Mouse (Mus musculus) MEL (cell line): ENCODE measurements around the gene Kcnj9. TPM values are rescaled to one million over a fixed set of nuclear protein-coding genes. Genes with fewer than 3 reads are reported as not detected.

ENCODE experiments used
- DNase-seq: peaks from one replicate; pipeline ENCODE4 v3.0.0; 2011; ENCODE audit warnings: low read depth, low spot score
- H3K27ac ChIP-seq: 2 replicates; pipeline ENCODE4 v1.5.1; 2012; ENCODE audit warnings: low read depth, mild to moderate bottlenecking, control low read depth, low read length, moderate library complexity; ENCODE audit not compliant: control insufficient read depth
- H3K27me3 ChIP-seq, 2 experiments: fragments of 150-350 bp in 1 of 2; sonication (generic) in 1 of 2; 2 replicates each; pipeline ENCODE4 v1.6.1; 2012; ENCODE audit warnings: low read length in 2 of 2, mild to moderate bottlenecking in 2 of 2, improper control_type of control experiment in 1 of 2, moderate library complexity in 1 of 2; ENCODE audit not compliant: insufficient read depth in 2 of 2, control insufficient read depth in 1 of 2
- H3K36me3 ChIP-seq, 2 experiments: 2 replicates each; pipeline ENCODE4 v1.6.1; 2012 to 2014; ENCODE audit warnings: low read length in 2 of 2, improper control_type of control experiment in 1 of 2, inconsistent platforms in 1 of 2, mild to moderate bottlenecking in 1 of 2; ENCODE audit not compliant: insufficient read depth in 2 of 2, control insufficient read depth in 1 of 2
- H3K4me1 ChIP-seq, 2 experiments: fragments of 150-350 bp in 1 of 2; sonication (generic) in 1 of 2; 2 replicates each; pipeline ENCODE4 v1.6.1; 2012; ENCODE audit warnings: low read length in 2 of 2, improper control_type of control experiment in 1 of 2, mild to moderate bottlenecking in 1 of 2; ENCODE audit not compliant: insufficient read depth in 2 of 2, control insufficient read depth in 1 of 2
- H3K4me3 ChIP-seq, 2 experiments: fragments of 150-350 bp in 1 of 2; sonication (generic) in 1 of 2; 2 replicates each; pipeline ENCODE4 v1.5.1; 2012; ENCODE audit warnings: low read depth in 2 of 2, low read length in 2 of 2, mild to moderate bottlenecking in 2 of 2, moderate library complexity in 2 of 2, control low read depth in 1 of 2, improper control_type of control experiment in 1 of 2; ENCODE audit not compliant: control insufficient read depth in 1 of 2, insufficient read depth in 1 of 2
- H3K79me2 ChIP-seq: 2 replicates; pipeline ENCODE4 v1.6.1; 2012; ENCODE audit warnings: mild to moderate bottlenecking, low read length, moderate library complexity; ENCODE audit not compliant: control insufficient read depth, poor library complexity, insufficient read depth
- H3K9ac ChIP-seq: 2 replicates; pipeline ENCODE4 v1.6.1; 2012; ENCODE audit warnings: low read depth, mild to moderate bottlenecking, control low read depth, low read length, moderate library complexity; ENCODE audit not compliant: control insufficient read depth, poor library complexity, severe bottlenecking
- H3K9me3 ChIP-seq: fragments of 150-350 bp; sonication (generic); replicated peaks from 2 replicates; pipeline ENCODE4 v1.6.1; 2012; ENCODE audit warnings: mild to moderate bottlenecking, low read length, improper control_type of control experiment, moderate library complexity; ENCODE audit not compliant: insufficient read depth
- BHLHE40 ChIP-seq: IDR thresholded peaks from 2 replicates; pipeline ENCODE4 v1.6.1; 2012; ENCODE audit warnings: low read depth, mild to moderate bottlenecking, inconsistent platforms, low read length, improper control_type of control experiment, borderline replicate concordance
- CHD2 ChIP-seq: IDR thresholded peaks from 2 replicates; pipeline ENCODE4 v1.6.1; 2011; ENCODE audit warnings: low read length, improper control_type of control experiment
- CTCF ChIP-seq, 3 experiments: IDR thresholded peaks in 2 of 3; conservative IDR thresholded peaks in 1 of 3; 2 replicates each; pipeline ENCODE4 v1.5.1; 2011 to 2012; ENCODE audit warnings: low read length in 3 of 3, low read depth in 2 of 3, mild to moderate bottlenecking in 2 of 3, improper control_type of control experiment in 1 of 3, inconsistent platforms in 1 of 3, mixed read lengths in 1 of 3, moderate library complexity in 1 of 3; ENCODE audit not compliant: control insufficient read depth in 1 of 3, insufficient read depth in 1 of 3, poor library complexity in 1 of 3, severe bottlenecking in 1 of 3
- E2F4 ChIP-seq: IDR thresholded peaks from 2 replicates; pipeline ENCODE4 v1.6.1; 2011; ENCODE audit warnings: low read depth, low read length, improper control_type of control experiment, borderline replicate concordance
- ELF1 ChIP-seq: IDR thresholded peaks from 2 replicates; pipeline ENCODE4 v1.6.1; 2014; ENCODE audit warnings: low read depth, mild to moderate bottlenecking, inconsistent platforms, low read length, improper control_type of control experiment, moderate library complexity
- ETS1 ChIP-seq: IDR thresholded peaks from 2 replicates; pipeline ENCODE4 v1.6.1; 2012; ENCODE audit warnings: low read depth, mild to moderate bottlenecking, inconsistent platforms, low read length, improper control_type of control experiment, moderate library complexity
- GABPA ChIP-seq: IDR thresholded peaks from 2 replicates; pipeline ENCODE4 v1.6.1; 2012; ENCODE audit warnings: low read depth, mild to moderate bottlenecking, inconsistent platforms, low read length, improper control_type of control experiment, moderate library complexity
- HCFC1 ChIP-seq: IDR thresholded peaks from 2 replicates; pipeline ENCODE4 v1.6.1; 2012; ENCODE audit warnings: low read depth, mild to moderate bottlenecking, inconsistent platforms, low read length, improper control_type of control experiment, moderate library complexity
- KAT2A ChIP-seq: conservative IDR thresholded peaks from 2 replicates; pipeline ENCODE4 v1.6.1; 2012; ENCODE audit warnings: low read depth, low read length, improper control_type of control experiment, inconsistent platforms
- MAZ ChIP-seq: IDR thresholded peaks from 2 replicates; pipeline ENCODE4 v1.6.1; 2012; ENCODE audit warnings: low read depth, mild to moderate bottlenecking, inconsistent platforms, low read length, improper control_type of control experiment
- MXI1 ChIP-seq: IDR thresholded peaks from 2 replicates; pipeline ENCODE4 v1.6.1; 2011; ENCODE audit warnings: mild to moderate bottlenecking, low read depth, low read length, improper control_type of control experiment
- MYB ChIP-seq: IDR thresholded peaks from 2 replicates; pipeline ENCODE4 v1.6.1; 2011; ENCODE audit warnings: mild to moderate bottlenecking, low read depth, low read length, improper control_type of control experiment
- MYC ChIP-seq: IDR thresholded peaks from 2 replicates; pipeline ENCODE4 v1.6.1; 2011; ENCODE audit warnings: low read depth, mild to moderate bottlenecking, low read length, improper control_type of control experiment, moderate library complexity
- NELFE ChIP-seq: IDR thresholded peaks from 2 replicates; pipeline ENCODE4 v1.6.1; 2011; ENCODE audit warnings: low read depth, low read length, improper control_type of control experiment
- NRF1 ChIP-seq: IDR thresholded peaks from 2 replicates; pipeline ENCODE4 v1.6.1; 2014; ENCODE audit warnings: low read depth, mild to moderate bottlenecking, inconsistent platforms, low read length, improper control_type of control experiment, moderate library complexity; ENCODE audit not compliant: poor library complexity, insufficient read depth, severe bottlenecking
- POLR2AphosphoS2 ChIP-seq: IDR thresholded peaks from 2 replicates; pipeline ENCODE4 v1.6.1; 2011; ENCODE audit warnings: low read length, improper control_type of control experiment
- RAD21 ChIP-seq: IDR thresholded peaks from 2 replicates; pipeline ENCODE4 v1.6.1; 2011; ENCODE audit warnings: mild to moderate bottlenecking, low read depth, low read length, improper control_type of control experiment
- SIN3A ChIP-seq: IDR thresholded peaks from 2 replicates; pipeline ENCODE4 v1.6.1; 2012; ENCODE audit warnings: low read length, improper control_type of control experiment, inconsistent platforms
- SMC3 ChIP-seq: IDR thresholded peaks from 2 replicates; pipeline ENCODE4 v1.6.1; 2011; ENCODE audit warnings: low read depth, low read length, improper control_type of control experiment
- USF2 ChIP-seq, 2 experiments: IDR thresholded peaks; 2 replicates each; pipeline ENCODE4 v1.6.1; 2011 to 2012; ENCODE audit warnings: improper control_type of control experiment in 2 of 2, low read length in 2 of 2, borderline replicate concordance in 1 of 2, inconsistent platforms in 1 of 2, low read depth in 1 of 2, mild to moderate bottlenecking in 1 of 2; ENCODE audit not compliant: insufficient read depth in 1 of 2
- ZC3H11A ChIP-seq: IDR thresholded peaks from 2 replicates; pipeline ENCODE4 v1.6.1; 2012; ENCODE audit warnings: low read depth, mild to moderate bottlenecking, inconsistent platforms, low read length, improper control_type of control experiment
- ZMIZ1 ChIP-seq: IDR thresholded peaks from 2 replicates; pipeline ENCODE4 v1.6.1; 2012; ENCODE audit warnings: low read depth, mild to moderate bottlenecking, inconsistent platforms, low read length, improper control_type of control experiment, moderate library complexity
- polyA plus RNA-seq, 2 experiments: library from polyadenylated mRNA; stranded (reverse) in 1 of 2; unstranded in 1 of 2; fragments of >175 nt in 1 of 2; fragments of >200 nt in 1 of 2; gene quantifications; 2 replicates each; pipeline versions ENCODE4 v1.2.1 to v1.2.4; 2012; ENCODE audit warnings: low replicate concordance in 2 of 2, low read depth in 1 of 2; ENCODE audit not compliant: insufficient read length in 2 of 2, insufficient read depth in 1 of 2, missing spikeins in 1 of 2
- total RNA-seq: library from RNA; depleted of rRNA; stranded (reverse); fragments of 300-350 nt; gene quantifications from 2 replicates; pipeline ENCODE4 v1.2.3, GENCODE M21; 2012

Kcnj9 gene
- total and polyA plus RNA-seq, 3 experiments: 0.08 TPM; not detected in 2

DNA sequence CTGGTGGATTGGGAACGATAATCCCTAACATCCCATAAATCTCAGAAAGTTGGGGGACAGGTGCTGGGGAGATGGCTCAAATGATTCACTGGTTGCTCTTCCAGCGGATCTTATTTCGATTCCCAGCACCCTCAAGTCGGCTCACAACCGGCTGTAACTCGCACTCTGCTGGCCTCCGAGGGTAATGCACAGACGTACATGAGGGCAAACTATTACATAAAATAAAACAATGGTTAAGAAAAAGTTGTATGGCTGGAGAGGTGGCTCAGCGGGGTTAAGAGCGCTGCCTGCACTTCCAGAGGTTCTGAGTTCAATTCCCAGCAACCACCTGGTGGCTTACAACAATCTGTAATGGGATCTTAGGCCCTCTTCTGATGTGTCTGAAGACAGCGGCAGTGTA, 2.4 kb downstream of the Kcnj9 start:
- Histone ChIP-seq H3K27ac (no peak overlapping the region), H3K36me3 (no peaks in the 10 kb centered on the region), H3K9ac (no peak overlapping the region), H3K9me3 (no peaks in the 10 kb centered on the region), H3K4me3 (no peak overlapping the region), H3K4me1 (no peaks in the 10 kb centered on the region), H3K27me3 (peaks cover 0 to 8% of the 10 kb centered on the region in 2 experiments; a peak in 2 of 4 replicates), H3K79me2 (no peaks in the 10 kb centered on the region)
- TF ChIP-seq POLR2AphosphoS2 (no peak), SMC3 (peak; percentile 19; the same call in 1 of the 2 replicates), CTCF (IDR thresholded peaks at IDR 0.05 in 2 of 3, conservative IDR thresholded peaks at IDR 0.05 in 1 of 3; ENCODE audit: control insufficient read depth in 1 of 3, insufficient read depth in 1 of 3, low read depth in 2 of 3, low read length in 3 of 3, poor library complexity in 1 of 3, severe bottlenecking in 1 of 3) (peak in 1 of 3 experiments; percentile 13; a peak in 2 of 6 replicates)
- no peak for DNase-seq

- DNase-seq: no peak
- H3K79me2 ChIP-seq: no peaks in the 10 kb centered on the region
- H3K4me1 ChIP-seq: no peaks in the 10 kb centered on the region
- H3K9ac ChIP-seq: no peak overlapping the region
- H3K4me3 ChIP-seq: no peak overlapping the region
- H3K9me3 ChIP-seq: no peaks in the 10 kb centered on the region
- TF ChIP-seq CTCF (IDR thresholded peaks at IDR 0.05 in 2 of 3, conservative IDR thresholded peaks at IDR 0.05 in 1 of 3; ENCODE audit: control insufficient read depth in 1 of 3, insufficient read depth in 1 of 3, low read depth in 2 of 3, low read length in 3 of 3, poor library complexity in 1 of 3, severe bottlenecking in 1 of 3) (peak; percentile 7 to 43 (median 23); a peak in 2 of 6 replicates), POLR2AphosphoS2 (no peak)
- TF ChIP-seq, all 39 proteins: peak for 1
- no peak overlapping the region for H3K27ac ChIP-seq
- H3K36me3 ChIP-seq: no peaks in the 10 kb centered on the region
- peaks cover 0 to 4% of the 10 kb centered on the region in 2 experiments; a peak in 1 of 4 replicates for H3K27me3 ChIP-seq
Observed at GRCm38 (mm10) chr1:172325680-172326535, 3.2 kb downstream of the Kcnj9 start.

GRCm38 (mm10) chr1:172324725-172325124, 4.4 kb downstream of the Kcnj9 start:
- no peak overlapping the region for H3K9ac ChIP-seq
- no peaks in the 10 kb centered on the region; a peak in 1 of 4 replicates for H3K36me3 ChIP-seq
- H3K9me3 ChIP-seq: no peaks in the 10 kb centered on the region
- no peaks in the 10 kb centered on the region for H3K79me2 ChIP-seq
- no peak overlapping the region for H3K27ac ChIP-seq
- no peak overlapping the region for H3K4me3 ChIP-seq
- no peaks in the 10 kb centered on the region; a peak in 1 of 4 replicates for H3K27me3 ChIP-seq
- peak; percentile 85 for DNase-seq
- no peaks in the 10 kb centered on the region for H3K4me1 ChIP-seq
- TF ChIP-seq MXI1 (no peak), E2F4 (no peak), CHD2 (no peak), USF2 (IDR thresholded peaks at IDR 0.05; ENCODE audit: borderline replicate concordance in 1 of 2, insufficient read depth in 1 of 2, low read depth in 1 of 2, low read length in 2 of 2) (no peak), ETS1 (no peak), RAD21 (peak; percentile 83), BHLHE40 (no peak), ZMIZ1 (no peak), ZC3H11A (peak; percentile 73), KAT2A (no peak), GABPA (no peak), ELF1 (0 out of 2 replicates have a peak, but pooled peaks have one; percentile 12), NELFE (no peak), MYC (no peak), CTCF (IDR thresholded peaks at IDR 0.05 in 2 of 3, conservative IDR thresholded peaks at IDR 0.05 in 1 of 3; ENCODE audit: control insufficient read depth in 1 of 3, insufficient read depth in 1 of 3, low read depth in 2 of 3, low read length in 3 of 3, poor library complexity in 1 of 3, severe bottlenecking in 1 of 3) (peak; percentile 81 to 94 (median 94)), NRF1 (no peak), MYB (no peak), HCFC1 (no peak), SMC3 (peak; percentile 83), SIN3A (peak; percentile 42; the same call in 1 of the 2 replicates), MAZ (no peak)
